Mouse (Mus musculus) ES-E14 (cell line): Measurements from ENCODE around the gene Car7. TPM values are rescaled to one million over a fixed set of nuclear protein-coding genes. Genes with fewer than 3 reads are reported as not detected.

Experiments
- DNase-seq: peaks from one replicate; pipeline ENCODE4 v3.0.0-alpha.2; 2013; ENCODE audit warnings: low read depth, low spot score
- H3K27ac ChIP-seq: 2 replicates; pipeline ENCODE4 v1.5.1; 2012; ENCODE audit warnings: low read depth, mild to moderate bottlenecking, low read length, moderate library complexity, mixed read lengths; ENCODE audit not compliant: poor library complexity, insufficient read depth, severe bottlenecking
- H3K36me3 ChIP-seq: 2 replicates; pipeline ENCODE4 v1.6.1; 2012; ENCODE audit warnings: mild to moderate bottlenecking, low read length, moderate library complexity, mixed read lengths; ENCODE audit not compliant: control insufficient read depth, poor library complexity, insufficient read depth, severe bottlenecking
- H3K4me1 ChIP-seq, 2 experiments: fragments of 150-350 bp in 1 of 2; sonication (generic) in 1 of 2; 2 replicates each; pipeline ENCODE4 v1.6.1; 2012; ENCODE audit warnings: low read length in 2 of 2, mild to moderate bottlenecking in 1 of 2, mixed read lengths in 1 of 2; ENCODE audit not compliant: control insufficient read depth in 2 of 2, insufficient read depth in 2 of 2, poor library complexity in 1 of 2
- H3K4me3 ChIP-seq, 2 experiments: fragments of 150-350 bp in 1 of 2; sonication (generic) in 1 of 2; 2 replicates each; pipeline ENCODE4 v1.5.1; 2012; ENCODE audit warnings: low read length in 2 of 2, low read depth in 1 of 2, mild to moderate bottlenecking in 1 of 2, mixed read lengths in 1 of 2; ENCODE audit not compliant: insufficient read depth in 1 of 2, poor library complexity in 1 of 2, severe bottlenecking in 1 of 2
- H3K9ac ChIP-seq: 2 replicates; pipeline ENCODE4 v1.6.1; 2012; ENCODE audit warnings: low read depth, mild to moderate bottlenecking, low read length, mixed read lengths; ENCODE audit not compliant: poor library complexity, insufficient read depth, severe bottlenecking
- H3K9me3 ChIP-seq: fragments of 150-350 bp; sonication (generic); 2 replicates; pipeline ENCODE4 v1.6.1; 2012; ENCODE audit warnings: low read depth, mild to moderate bottlenecking, low read length; ENCODE audit not compliant: control insufficient read depth, insufficient read depth
- CHD2 ChIP-seq: IDR thresholded peaks from 2 replicates; pipeline ENCODE4 v1.6.1; 2014; ENCODE audit warnings: mild to moderate bottlenecking, low read depth, low read length, inconsistent platforms
- HCFC1 ChIP-seq: IDR thresholded peaks from 2 replicates; pipeline ENCODE4 v1.6.1; 2012; ENCODE audit warnings: low read length, inconsistent platforms, borderline replicate concordance; ENCODE audit not compliant: insufficient read depth
- MAFK ChIP-seq: IDR thresholded peaks from 2 replicates; pipeline ENCODE4 v1.6.1; 2014; ENCODE audit warnings: mild to moderate bottlenecking, low read depth, low read length, inconsistent platforms; ENCODE audit not compliant: insufficient read depth
- ZC3H11A ChIP-seq: IDR thresholded peaks from 2 replicates; pipeline ENCODE4 v1.6.1; 2012; ENCODE audit warnings: low read depth, mild to moderate bottlenecking, inconsistent platforms, low read length, borderline replicate concordance
- ZNF384 ChIP-seq: IDR thresholded peaks from 2 replicates; pipeline ENCODE4 v1.6.1; 2012; ENCODE audit warnings: low read depth, low read length, inconsistent platforms
- in situ Hi-C, 2 experiments: fragments of 600-800 bp; cut with MboI; formaldehyde crosslinking; loops; one replicate each; pipeline ENCODE4 v1.15.1; 2025; ENCODE audit warnings: low sequenced_read_pairs in 2 of 2, inconsistent platforms in 1 of 2; ENCODE audit not compliant: unreplicated experiment in 2 of 2
- total RNA-seq: library from RNA; depleted of rRNA; stranded (reverse); fragments of 300-350 nt; gene quantifications from 2 replicates; pipeline ENCODE4 v1.2.3, GENCODE M21; 2012

The Car7 gene
- total RNA-seq, 1 experiment = 1.1 TPM

- Histone ChIP-seq H3K9me3 (no peaks in the 10 kb centered on the region), H3K4me1 (no peaks in the 10 kb centered on the region), H3K9ac (no peak overlapping the region), H3K36me3 (peaks cover 4% of the 10 kb centered on the region), H3K27ac (no peak overlapping the region), H3K4me3 (no peak overlapping the region)
- DNase-seq = no peak
- TF ChIP-seq ZC3H11A (no peak), MAFK (no peak), ZNF384 (no peak), CHD2 (no peak), HCFC1 (no peak)
- in situ Hi-C loops = no loop called here
These were observed 4.8 kb upstream of the Car7 start for GRCm38 (mm10) chr8:104529671-104530070.

- in situ Hi-C loops = no loop called here
- Histone ChIP-seq H3K4me3 (peak overlapping the region; percentile 96 to 98), H3K36me3 (peaks cover 4% of the 10 kb centered on the region), H3K9me3 (no peaks in the 10 kb centered on the region), H3K4me1 (peaks cover 0 to 4% of the 10 kb centered on the region in 2 experiments; a peak in 1 of 4 replicates), H3K9ac (peak overlapping the region; percentile 96), H3K27ac (no peak overlapping the region)
- no peak for DNase-seq
- TF ChIP-seq ZNF384 = peak; percentile 57
- TF ChIP-seq MAFK = no peak
These were observed 938 bp upstream of the Car7 start for GRCm38 (mm10) chr8:104533551-104533950.

GRCm38 (mm10) chr8:104534779-104535141 is 271 bp downstream of the Car7 start:
- Histone ChIP-seq H3K9me3 (no peaks in the 10 kb centered on the region), H3K9ac (no peak overlapping the region; the same call in 1 of the 2 replicates), H3K27ac (no peak overlapping the region), H3K4me3 (peak overlapping the region; percentile 14 to 98; a peak in 3 of 4 replicates), H3K36me3 (peaks cover 2% of the 10 kb centered on the region; the same call in 1 of the 2 replicates), H3K4me1 (peaks cover 0 to 4% of the 10 kb centered on the region in 2 experiments; a peak in 1 of 4 replicates)
- no peak for TF ChIP-seq HCFC1
- in situ Hi-C loops = no loop called here
- no peak for DNase-seq

GRCm38 (mm10) chr8:104535378-104535777 is 889 bp downstream of the Car7 start:
- no peak overlapping the region for H3K9ac ChIP-seq
- in situ Hi-C loops = no loop called here
- peaks cover 0 to 4% of the 10 kb centered on the region in 2 experiments; a peak in 1 of 4 replicates for H3K4me1 ChIP-seq
- TF ChIP-seq CHD2 (no peak), ZC3H11A (no peak), HCFC1 (no peak), ZNF384 (no peak), MAFK (no peak)
- no peaks in the 10 kb centered on the region for H3K36me3 ChIP-seq
- no peak overlapping the region for H3K4me3 ChIP-seq
- no peak overlapping the region for H3K27ac ChIP-seq
- H3K9me3 ChIP-seq = no peaks in the 10 kb centered on the region
- DNase-seq = no peak

GRCm38 (mm10) chr8:104536028-104536427 is 1.5 kb downstream of the Car7 start:
- Histone ChIP-seq H3K9me3 (no peaks in the 10 kb centered on the region), H3K4me3 (no peak overlapping the region), H3K4me1 (peaks cover 0 to 4% of the 10 kb centered on the region in 2 experiments; a peak in 1 of 4 replicates), H3K9ac (no peak overlapping the region), H3K27ac (no peak overlapping the region), H3K36me3 (no peaks in the 10 kb centered on the region)
- TF ChIP-seq ZC3H11A (no peak), CHD2 (no peak), MAFK (no peak), HCFC1 (no peak), ZNF384 (no peak)
- in situ Hi-C loops = no loop called here
- no peak for DNase-seq
